Mouse (Mus musculus) bone marrow, adult 2 months (tissue): ENCODE measurements around the gene Eef1a2.

ENCODE experiments used
- CTCF ChIP-seq: fragments of 200-500 bp; IDR thresholded peaks from 2 replicates; pipeline ENCODE4 v1.5.1; 2011; ENCODE audit warnings: low read length, control low read depth; ENCODE audit not compliant: control insufficient read depth, insufficient read depth
- POLR2A ChIP-seq: fragments of 200-500 bp; IDR thresholded peaks from 2 replicates; pipeline ENCODE4 v1.6.1; 2011; ENCODE audit warnings: low read depth, mild to moderate bottlenecking, control low read depth, low read length, borderline replicate concordance; ENCODE audit not compliant: control insufficient read depth

DNA sequence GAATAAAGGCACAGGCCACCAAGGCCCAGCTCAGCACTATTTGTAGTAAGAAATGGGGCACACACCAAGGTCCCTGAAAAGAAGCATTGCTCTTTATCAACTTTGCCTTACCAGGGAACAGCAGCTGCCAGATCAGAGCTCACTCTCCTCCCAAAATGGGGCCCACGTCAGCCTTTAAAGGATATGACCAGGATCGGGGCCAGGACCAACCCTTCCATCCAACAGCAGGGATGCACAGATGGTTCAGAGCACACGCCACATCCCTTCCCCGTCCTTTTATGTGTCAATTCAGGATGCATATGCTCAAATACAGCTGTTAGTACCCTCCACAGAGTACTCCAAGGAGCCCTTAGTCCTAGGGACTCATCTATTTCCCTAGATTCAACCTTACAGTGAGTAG, 26.6 kb downstream of the Eef1a2 start:
- no peak for TF ChIP-seq CTCF
- TF ChIP-seq POLR2A, result no peak
